Mouse (Mus musculus) intestine, postnatal 0 days (tissue): Measurements from ENCODE around the gene B3galt4. TPM values are rescaled to one million over a fixed set of nuclear protein-coding genes. Genes with fewer than 3 reads are reported as not detected.
"Not testable (repeated sequence)": the region's sequence is repeated elsewhere in the genome, so short reads cannot be mapped to it uniquely, and the experiment has no call there.

ENCODE experiments used
- ATAC-seq: fragments of 200-750 bp; cut with Nextera tagmentation; 2 replicates; pipeline ENCODE4 v1.8.0; 2017; ENCODE audit warnings: mild to moderate bottlenecking, moderate TSS enrichment, moderate library complexity
- H3K27ac ChIP-seq: fragments of 300-500 bp; sonication (generic); 2 replicates; pipeline ENCODE4 v1.5.1; 2014; ENCODE audit warnings: mild to moderate bottlenecking, low read depth, low read length, moderate library complexity
- H3K27me3 ChIP-seq: fragments of 300-500 bp; sonication (generic); replicated peaks from 2 replicates; pipeline ENCODE4 v1.6.1; 2014; ENCODE audit warnings: low read length, mixed read lengths; ENCODE audit not compliant: control insufficient read depth, insufficient read depth
- H3K36me3 ChIP-seq: fragments of 300-500 bp; sonication (generic); 2 replicates; pipeline ENCODE4 v1.6.1; 2014; ENCODE audit warnings: mild to moderate bottlenecking, moderate library complexity; ENCODE audit not compliant: control insufficient read depth, insufficient read depth
- H3K4me1 ChIP-seq: fragments of 300-500 bp; sonication (generic); replicated peaks from 2 replicates; pipeline ENCODE4 v1.6.1; 2014; ENCODE audit warnings: antibody characterized with exemption, low read length, mixed read lengths; ENCODE audit not compliant: control insufficient read depth, insufficient read depth
- H3K4me2 ChIP-seq: fragments of 300-500 bp; sonication (generic); replicated peaks from 2 replicates; pipeline ENCODE4 v1.6.1; 2014; ENCODE audit warnings: low read depth, mild to moderate bottlenecking, moderate library complexity
- H3K4me3 ChIP-seq: fragments of 300-500 bp; sonication (generic); 2 replicates; pipeline ENCODE4 v1.5.1; 2014; ENCODE audit warnings: low read depth, low read length
- H3K9ac ChIP-seq: fragments of 300-500 bp; sonication (generic); 2 replicates; pipeline ENCODE4 v1.6.1; 2014; ENCODE audit warnings: mild to moderate bottlenecking, low read depth, low read length
- H3K9me3 ChIP-seq: fragments of 300-500 bp; sonication (generic); 2 replicates; pipeline ENCODE4 v1.6.1; 2016; ENCODE audit warnings: mixed run types; ENCODE audit not compliant: control insufficient read depth
- CTCF ChIP-seq: sonication (generic); IDR thresholded peaks from 2 replicates; pipeline ENCODE4 v1.5.1; 2016; ENCODE audit warnings: low read depth, mild to moderate bottlenecking, control low read depth, antibody characterized with exemption, moderate library complexity
- whole genome bisulfite sequencing: fragments of 180-500 bp; shearing (Covaris S2); extraction: QIAGEN DNeasy Blood & Tissue Kit; methylation state at CpG from one replicate; pipeline ENCODE4 v1.1.7; 2014; 5-methylcytosine and 5-hydroxymethylcytosine counted together
- polyA plus RNA-seq: library from polyadenylated mRNA; unstranded; fragments of >200 nt; fragmentation: Nextera tagmentation; extraction: Ambion mirVana; gene quantifications from 2 replicates; pipeline ENCODE4 v1.2.1, GENCODE M21; 2015

Gene B3galt4
- polyA plus RNA-seq, 1 experiment from 2014 or later: 15.0 TPM

DNA sequence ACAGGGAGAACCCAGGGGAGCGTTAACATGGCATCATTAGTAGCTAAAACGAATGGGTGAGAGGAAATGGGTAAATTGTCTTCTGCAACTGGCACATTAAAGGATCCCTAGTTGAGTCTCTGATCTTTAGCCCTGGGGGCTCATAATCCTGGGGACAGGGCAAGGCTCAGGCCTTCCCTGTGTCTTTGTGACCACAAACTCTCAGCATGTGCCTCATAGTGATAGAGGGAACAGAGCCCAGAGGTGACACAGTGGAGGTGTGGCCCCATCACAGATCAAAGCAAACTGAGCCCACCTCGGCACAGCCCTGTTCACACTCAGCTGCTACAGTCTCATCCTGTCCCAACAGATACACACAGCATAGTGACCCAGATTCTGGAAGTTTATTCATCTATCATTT is 44.4 kb upstream of the B3galt4 start:
- TF ChIP-seq CTCF: no peak
- Histone ChIP-seq H3K4me2 (no peak overlapping the region), H3K27ac (no peak overlapping the region), H3K36me3 (peaks cover 12% of the 10 kb centered on the region; the same call in 1 of the 2 replicates), H3K9me3 (no peaks in the 10 kb centered on the region), H3K4me1 (no peaks in the 10 kb centered on the region), H3K9ac (no peak overlapping the region), H3K27me3 (no peaks in the 10 kb centered on the region), H3K4me3 (no peak overlapping the region)
- 56% methylated on average over 3 of the region's 3 CpGs for WGBS
- ATAC-seq: no peak

DNA sequence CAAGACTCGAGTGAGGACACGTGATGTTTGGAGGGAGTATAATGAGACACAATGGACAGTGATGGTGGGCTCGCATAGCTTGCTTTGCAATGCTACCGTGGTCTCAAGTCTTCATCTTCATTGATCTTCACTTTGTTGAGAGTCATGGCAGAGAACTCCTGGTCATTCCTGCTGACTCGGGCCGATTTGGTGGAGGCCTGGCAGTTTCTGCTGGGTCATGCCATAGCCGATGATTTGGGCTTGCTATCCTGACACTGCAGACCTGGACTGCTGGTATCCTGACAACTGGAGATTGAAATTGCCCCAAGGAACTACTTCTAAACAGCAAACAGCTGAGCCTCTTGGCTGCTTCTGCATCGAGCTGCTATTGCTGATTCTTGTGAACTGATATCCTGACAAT is 43.7 kb upstream of the B3galt4 start:
- H3K4me1 ChIP-seq: no peaks in the 10 kb centered on the region
- WGBS: 90% methylated on average over 8 of the region's 8 CpGs
- ATAC-seq: no peak
- H3K4me3 ChIP-seq: no peak overlapping the region
- H3K4me2 ChIP-seq: no peak overlapping the region
- H3K27me3 ChIP-seq: no peaks in the 10 kb centered on the region
- H3K36me3 ChIP-seq: peaks cover 12% of the 10 kb centered on the region; the same call in 1 of the 2 replicates
- no peak overlapping the region for H3K9ac ChIP-seq
- H3K27ac ChIP-seq: no peak overlapping the region
- TF ChIP-seq CTCF: no peak
- no peaks in the 10 kb centered on the region for H3K9me3 ChIP-seq

DNA sequence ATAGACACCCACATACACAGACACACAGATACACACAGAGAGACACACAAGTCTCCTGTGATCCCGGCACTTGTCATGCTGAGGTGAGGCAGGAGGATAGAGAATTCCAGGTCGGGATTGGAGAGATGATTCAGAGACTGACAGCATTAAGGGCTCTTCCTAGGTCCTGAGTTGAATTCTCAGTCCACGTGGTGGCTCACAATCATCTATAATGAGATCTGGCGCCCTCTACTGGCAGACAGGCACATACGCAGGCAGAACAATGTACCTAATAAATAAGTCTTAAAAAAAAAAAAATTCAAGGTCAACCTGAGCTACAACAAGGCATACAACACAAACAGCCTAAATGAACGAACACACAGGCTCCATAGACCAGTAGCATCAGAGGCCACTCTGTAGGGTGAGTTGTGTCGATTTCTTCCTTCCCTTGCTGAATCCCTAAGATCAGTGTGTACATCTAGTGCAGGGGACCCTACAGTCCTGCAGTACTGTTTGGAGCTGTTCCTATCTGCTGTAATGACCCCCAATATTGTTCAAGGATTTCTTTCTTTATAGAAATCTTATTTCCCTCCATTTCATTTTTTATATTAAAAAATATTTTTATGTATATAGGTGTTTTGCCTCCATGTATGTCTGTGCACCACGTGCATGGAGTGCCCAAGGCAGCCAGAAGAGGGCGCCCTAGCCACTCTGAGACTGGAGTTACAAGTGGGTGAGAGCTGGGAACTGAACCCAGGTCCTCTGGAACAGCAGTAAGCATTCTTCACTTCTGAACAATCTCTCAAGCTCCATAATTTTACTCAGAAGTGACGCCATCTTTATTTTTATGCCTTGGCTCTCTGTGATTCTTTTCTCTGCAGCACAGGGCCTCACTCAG is 40.7 kb upstream of the B3galt4 start:
- Histone ChIP-seq H3K9me3 (no peaks in the 10 kb centered on the region), H3K27me3 (no peaks in the 10 kb centered on the region), H3K36me3 (peaks cover 9% of the 10 kb centered on the region; the same call in 1 of the 2 replicates), H3K4me3 (no peak overlapping the region), H3K27ac (no peak overlapping the region), H3K4me2 (no peak overlapping the region), H3K4me1 (no peaks in the 10 kb centered on the region), H3K9ac (no peak overlapping the region)
- peak; percentile 87 for TF ChIP-seq CTCF
- peak; percentile 35; the same call in 1 of the 2 replicates for ATAC-seq
- WGBS: 32% methylated on average over 10 of the region's 10 CpGs

DNA sequence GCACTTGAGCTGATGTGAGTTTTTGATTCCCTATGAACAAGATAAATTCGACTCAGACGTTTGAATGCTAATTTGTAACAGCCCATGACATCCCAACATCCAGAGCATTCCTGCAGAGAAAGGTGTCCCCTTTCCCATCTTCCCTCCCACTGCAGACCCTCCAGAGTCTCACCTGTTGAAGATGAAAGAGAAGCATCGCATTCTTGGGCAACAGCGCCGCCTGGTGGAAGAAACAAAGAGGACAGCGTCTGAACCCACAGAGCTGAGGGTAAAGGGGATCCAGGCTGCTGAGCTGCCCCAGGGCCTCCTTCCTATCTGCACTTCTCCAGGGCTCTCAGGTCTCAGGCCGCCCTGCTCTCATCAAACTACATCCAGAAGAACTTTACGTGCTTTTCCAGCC is 30.8 kb upstream of the B3galt4 start:
- not testable (repeated sequence) for H3K9ac ChIP-seq, H3K4me1 ChIP-seq, H3K27ac ChIP-seq, H3K4me3 ChIP-seq, H3K27me3 ChIP-seq, H3K9me3 ChIP-seq, H3K36me3 ChIP-seq, ATAC-seq
- 10% methylated on average over 8 of the region's 8 CpGs for WGBS
- peak; percentile 88 for TF ChIP-seq CTCF
- H3K4me2 ChIP-seq: peak overlapping the region; percentile 73; the same call in 1 of the 2 replicates

DNA sequence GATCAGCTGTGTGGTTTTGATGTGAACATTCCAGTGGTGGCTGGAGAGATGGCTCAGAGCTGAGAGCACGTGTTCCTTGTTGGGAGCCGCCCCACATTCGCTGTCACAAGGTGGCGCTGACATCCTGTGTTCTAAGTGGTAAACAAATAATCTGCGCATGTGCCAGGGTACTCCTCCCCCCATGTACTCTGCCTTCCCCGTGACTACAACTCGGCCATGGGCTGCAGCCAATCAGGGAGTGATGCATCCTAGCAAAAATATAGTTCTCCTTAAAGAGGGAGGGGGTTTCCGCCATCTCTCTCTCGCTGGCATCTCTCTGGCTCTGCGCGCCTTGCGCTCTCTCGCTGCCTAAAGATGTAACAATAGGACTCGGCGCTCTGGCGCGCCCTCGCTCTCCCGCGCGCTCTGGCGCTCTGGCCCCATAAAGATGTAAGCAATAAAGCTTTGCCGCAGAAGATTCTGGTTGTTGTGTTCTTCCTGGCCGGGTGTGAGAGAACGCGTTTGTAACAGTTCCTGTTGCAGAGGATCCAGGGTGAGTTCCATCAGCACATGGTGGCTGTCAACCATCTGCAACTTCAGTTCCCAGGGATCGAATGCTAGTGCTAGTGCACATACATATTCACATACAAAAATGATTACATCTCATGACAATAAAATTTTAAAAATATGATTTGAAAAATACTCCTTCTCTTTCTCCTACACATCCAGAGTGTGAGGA is 30.1 kb upstream of the B3galt4 start:
- H3K9me3 ChIP-seq, H3K27me3 ChIP-seq, H3K36me3 ChIP-seq, H3K4me1 ChIP-seq, H3K9ac ChIP-seq: not testable (repeated sequence)
- peak; percentile 50 for ATAC-seq
- peak overlapping the region; percentile 73 for H3K4me2 ChIP-seq
- peak; percentile 82 for TF ChIP-seq CTCF
- H3K27ac ChIP-seq: peak overlapping the region; percentile 71; the same call in 1 of the 2 replicates
- H3K4me3 ChIP-seq: peak overlapping the region; percentile 39
- under 1% methylated on average over 27 of the region's 27 CpGs for WGBS
